Mouse (Mus musculus) adrenal gland, adult 8-10 months (tissue): Measurements from ENCODE around the gene Tsacc. TPM values are rescaled to one million over a fixed set of nuclear protein-coding genes. Genes with fewer than 3 reads are reported as not detected.
"Not testable (repeated sequence)": the region's sequence is repeated elsewhere in the genome, so short reads cannot be mapped to it uniquely, and the experiment has no call there.

Source experiments
- DNase-seq: peaks from one replicate; pipeline ENCODE4 v3.0.0; 2022
- total RNA-seq, 4 experiments: library from RNA; stranded (reverse); gene quantifications; 2 replicates each; pipeline ENCODE4 v1.2.4; 2022

Gene Tsacc
- total RNA-seq: 1 to 10 TPM; 6.2 to 9.3 (median 8.2) TPM

DNA sequence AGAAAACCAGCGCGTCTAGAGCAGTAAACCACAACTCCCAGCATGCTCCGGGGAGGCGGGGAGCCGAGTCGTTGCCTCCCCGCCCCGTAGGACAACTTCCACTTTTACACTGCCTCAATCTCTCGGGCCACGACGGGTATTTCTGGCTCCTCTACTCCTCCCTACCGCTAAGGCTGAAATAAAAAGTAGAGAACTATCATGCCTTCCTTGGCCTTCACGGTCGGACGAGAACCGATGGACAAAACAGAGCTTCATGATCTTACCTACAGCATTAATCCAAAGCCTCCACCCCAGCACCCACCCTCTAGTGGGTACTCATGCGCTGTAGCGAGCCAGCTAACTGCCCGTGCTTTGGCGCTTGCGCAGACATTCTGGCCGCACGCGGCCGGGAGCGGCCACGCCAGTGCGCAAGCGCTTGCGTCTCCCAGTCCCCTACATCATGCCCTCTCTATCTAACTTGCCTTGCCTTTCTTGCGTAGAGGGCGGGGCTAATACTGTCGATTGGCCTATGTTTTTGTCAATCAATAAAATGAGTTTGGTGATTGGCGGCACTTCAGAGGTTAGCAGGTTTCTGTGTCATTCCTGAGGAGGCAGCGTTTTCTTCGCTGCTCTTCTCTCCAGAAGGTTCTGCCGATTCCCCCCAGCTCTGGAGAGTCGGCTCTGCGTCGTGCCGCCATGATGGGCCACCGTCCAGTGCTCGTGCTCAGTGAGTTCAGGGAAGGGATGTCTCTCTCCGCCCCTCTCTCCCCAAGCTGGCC is at the start of gene Tsacc, which contains the start of gene Cct3:
Tsacc (minus strand) TSS at position 439 of the 758 bp plus-strand sequence.
Cct3 (plus strand) TSS at position 556 of the 758 bp plus-strand sequence.
- peak; percentile 95 for DNase-seq

GRCm38 (mm10) chr3:88339006-88339405 is 42.2 kb upstream of the Tsacc start:
- DNase-seq: no peak

GRCm38 (mm10) chr3:88338316-88338715 is 41.5 kb upstream of the Tsacc start:
- no peak for DNase-seq

DNA sequence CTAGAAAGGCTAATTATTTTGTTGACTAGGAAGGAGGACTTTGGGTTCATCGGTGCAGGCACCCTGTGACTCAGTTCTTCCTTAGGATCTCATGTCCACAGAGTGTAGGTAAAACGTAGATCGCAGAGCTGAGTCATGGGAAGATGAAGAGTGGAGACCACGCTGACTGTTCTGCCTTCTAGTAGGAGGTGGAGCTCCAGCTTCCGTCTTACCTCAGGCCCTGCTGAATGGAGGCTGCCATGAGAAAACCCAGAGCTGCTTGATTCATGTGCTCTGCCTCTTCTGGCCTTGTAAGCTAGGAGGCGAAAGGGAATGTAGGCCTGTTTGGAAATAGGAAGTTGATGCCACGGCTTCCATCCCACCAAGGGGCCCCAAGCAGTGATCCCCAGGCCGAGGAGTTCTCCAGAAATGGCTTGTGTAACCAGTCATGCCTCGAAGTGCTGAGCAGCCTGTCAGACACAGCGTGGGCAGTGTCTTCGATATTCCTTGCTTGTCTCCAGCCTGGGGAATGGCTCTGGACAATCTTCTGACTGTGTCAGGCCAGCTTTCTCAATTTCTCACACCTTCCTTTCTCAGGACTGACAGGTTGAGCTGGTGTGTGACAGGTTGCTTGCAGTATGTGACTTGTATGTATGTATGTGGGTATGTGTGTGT is 40.7 kb upstream of the Tsacc start:
- no peak for DNase-seq

- DNase-seq: peak; percentile 95
These were observed 39.5 kb upstream of the Tsacc start, which contains the start of the genes Tmem79 and Smg5 for GRCm38 (mm10) chr3:88336058-88337013. Gene Tmem79, minus strand, starts transcription at chr3:88336148. Gene Smg5, plus strand, starts transcription at chr3:88336260.

GRCm38 (mm10) chr3:88335436-88336053 is 38.7 kb upstream of the Tsacc start:
- DNase-seq: no peak

- no peak for DNase-seq
These were observed 38.2 kb upstream of the Tsacc start for GRCm38 (mm10) chr3:88334902-88335435.

DNA sequence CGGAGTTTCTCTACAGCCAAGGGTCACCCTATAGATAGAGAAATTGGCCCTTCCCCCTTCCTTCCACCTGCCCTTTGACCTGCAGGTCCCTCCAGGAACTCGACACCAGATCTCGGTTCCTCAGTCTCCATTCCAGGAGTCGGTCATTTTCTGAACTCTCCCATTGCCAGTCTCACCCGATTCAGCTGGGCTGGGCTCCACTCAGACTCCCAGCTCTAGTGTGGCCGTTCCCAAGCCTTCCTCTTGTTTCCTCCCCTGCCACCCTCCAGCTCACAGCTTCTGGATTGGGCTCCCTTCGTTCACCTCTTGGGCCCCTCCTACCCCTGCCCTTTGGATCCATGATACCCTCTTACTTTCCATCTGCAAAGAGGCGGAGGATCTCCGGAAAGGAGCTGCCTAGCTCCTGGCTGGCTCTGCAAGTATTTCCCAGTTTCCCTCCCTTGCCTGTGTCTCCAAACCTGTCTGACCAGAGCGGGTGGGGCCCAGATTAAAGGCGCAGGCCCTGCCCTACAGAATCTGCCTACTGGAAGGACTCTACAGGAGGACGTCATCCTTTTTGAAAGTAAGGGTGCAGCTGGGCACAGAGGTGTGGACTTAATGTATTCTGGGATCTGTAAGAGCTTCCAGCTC is 37.3 kb upstream of the Tsacc start:
- DNase-seq: no peak

DNA sequence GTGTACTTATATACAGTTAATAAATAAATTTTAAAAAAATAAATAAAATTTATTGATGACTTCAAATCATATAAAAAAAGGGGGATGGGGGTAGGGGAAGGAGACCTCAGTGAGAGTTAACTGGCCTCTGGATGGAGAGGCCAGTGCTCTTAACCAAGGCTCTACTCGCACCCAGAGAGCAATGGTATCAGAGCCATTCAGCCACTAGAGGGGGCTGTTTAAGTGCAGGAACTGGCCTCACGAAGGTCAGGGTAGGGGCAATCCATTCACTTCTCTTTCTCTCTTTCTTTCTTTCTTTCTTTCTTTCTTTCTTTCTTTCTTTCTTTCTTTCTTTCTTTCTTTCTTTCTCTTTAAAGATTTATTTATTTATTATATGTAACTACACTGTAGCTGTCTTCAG is 34.5 kb upstream of the Tsacc start:
- no peak for DNase-seq

DNA sequence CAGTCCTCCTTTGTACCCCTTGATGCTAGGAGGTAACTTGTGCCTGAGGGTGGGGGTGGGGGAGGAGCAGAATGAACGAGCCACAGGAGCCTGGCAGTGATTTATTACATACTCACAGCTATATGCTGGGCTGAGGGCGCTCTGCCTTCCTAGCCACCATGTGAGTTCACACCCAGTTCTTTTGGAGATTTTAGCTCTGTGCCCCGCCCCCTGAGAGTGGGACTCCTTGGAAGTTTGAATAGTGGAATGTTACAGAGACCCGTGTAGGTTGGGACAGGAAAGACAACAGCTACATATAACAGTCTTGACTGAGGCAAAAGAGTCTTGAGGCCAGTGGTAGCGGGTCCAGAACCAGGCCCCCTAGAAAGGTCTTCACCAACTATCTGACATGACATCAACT is 32.2 kb upstream of the Tsacc start:
- DNase-seq: no peak

GRCm38 (mm10) chr3:88324951-88325405 is 28.2 kb upstream of the Tsacc start, which contains the start of gene Glmp:
Gene Glmp, plus strand, starts transcription at chr3:88325023.
- DNase-seq: peak; percentile 39

DNA sequence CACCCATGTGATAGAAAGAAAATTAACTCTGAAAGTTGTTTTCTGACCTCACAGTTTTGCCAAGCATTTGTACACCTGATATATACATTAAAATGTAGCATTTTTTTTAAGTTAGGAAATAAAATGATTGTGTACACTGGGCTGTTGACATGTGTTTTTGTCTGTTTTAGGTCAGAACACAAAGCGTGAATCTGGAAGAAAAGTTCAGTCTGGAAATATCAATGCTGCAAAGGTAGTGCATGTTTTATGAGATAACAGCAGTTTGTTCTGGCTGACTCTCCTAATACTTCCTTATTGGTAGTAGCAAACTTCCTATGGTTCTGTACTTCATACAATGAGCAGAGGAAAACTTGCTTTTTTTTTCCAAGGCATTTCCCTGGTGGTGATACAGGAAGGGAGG is 2.4 kb upstream of the Tsacc start:
- no peak for DNase-seq

GRCm38 (mm10) chr3:88297321-88297851 is 587 bp upstream of the Tsacc start:
- no peak for DNase-seq

GRCm38 (mm10) chr3:88296110-88296560 is 664 bp downstream of the Tsacc start:
- no peak for DNase-seq

GRCm38 (mm10) chr3:88295272-88295671 is 1.5 kb downstream of the Tsacc start:
- DNase-seq: not testable (repeated sequence)

DNA sequence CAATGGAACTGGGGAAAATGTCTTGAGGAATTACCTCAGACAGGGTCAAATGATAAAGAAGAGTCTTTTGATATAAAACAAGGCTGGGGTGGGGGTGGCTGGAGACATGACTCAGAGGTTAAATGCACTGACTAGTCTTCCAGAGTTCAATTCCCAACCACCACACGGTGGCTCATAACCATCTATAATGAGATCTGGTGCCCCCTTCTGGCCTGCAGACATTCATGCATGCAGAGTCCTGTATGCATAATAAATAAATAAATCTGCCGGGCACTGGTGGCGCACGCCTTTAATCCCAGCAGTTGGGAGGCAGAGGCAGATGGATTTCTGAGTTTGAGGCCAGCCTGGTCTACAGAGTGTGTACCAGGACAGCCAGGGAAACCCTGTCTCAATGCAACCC is 4.8 kb downstream of the Tsacc start:
- peak; percentile 25 for DNase-seq

- DNase-seq: not testable (repeated sequence)
These were observed 8.6 kb downstream of the Tsacc start for GRCm38 (mm10) chr3:88288133-88288713.

DNA sequence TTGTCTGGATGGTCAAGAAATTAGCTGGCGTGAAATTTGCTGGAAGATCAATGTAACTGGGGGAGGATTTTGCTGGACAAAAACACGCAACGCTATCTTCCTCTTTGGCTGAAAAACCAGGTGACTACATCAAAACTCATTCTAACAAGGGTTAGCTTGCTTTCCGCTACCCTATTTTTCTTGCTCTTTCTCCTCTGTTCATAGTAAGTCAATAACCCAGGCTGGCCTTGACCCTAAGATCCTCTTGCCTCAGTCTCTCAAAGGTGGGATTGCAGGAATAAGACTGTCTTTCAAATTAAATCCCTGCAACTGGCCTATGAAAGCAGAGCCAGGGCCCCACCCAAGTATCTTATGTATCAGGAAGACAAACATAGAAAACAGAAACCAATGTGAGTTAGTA is 9.7 kb downstream of the Tsacc start, which contains the start of gene Gm38392:
Gm38392 (minus strand) TSS at position 101 of the 400 bp plus-strand sequence.
- no peak for DNase-seq

DNA sequence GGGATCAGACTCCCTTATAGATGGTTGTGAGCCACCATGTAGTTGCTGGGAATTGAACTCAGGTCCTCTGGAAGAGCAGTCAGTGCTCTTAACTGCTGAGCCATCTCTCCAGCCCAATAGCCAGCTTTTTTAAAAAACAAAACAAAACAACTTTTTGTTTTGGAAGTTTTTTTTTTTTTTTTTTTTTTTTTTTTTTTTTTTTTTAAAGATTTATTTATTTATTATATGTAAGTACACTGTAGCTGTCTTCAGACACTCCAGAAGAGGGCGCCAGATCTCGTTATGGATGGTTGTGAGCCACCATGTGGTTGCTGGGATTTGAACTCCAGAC is 11.3 kb downstream of the Tsacc start:
- DNase-seq: not testable (repeated sequence)

DNA sequence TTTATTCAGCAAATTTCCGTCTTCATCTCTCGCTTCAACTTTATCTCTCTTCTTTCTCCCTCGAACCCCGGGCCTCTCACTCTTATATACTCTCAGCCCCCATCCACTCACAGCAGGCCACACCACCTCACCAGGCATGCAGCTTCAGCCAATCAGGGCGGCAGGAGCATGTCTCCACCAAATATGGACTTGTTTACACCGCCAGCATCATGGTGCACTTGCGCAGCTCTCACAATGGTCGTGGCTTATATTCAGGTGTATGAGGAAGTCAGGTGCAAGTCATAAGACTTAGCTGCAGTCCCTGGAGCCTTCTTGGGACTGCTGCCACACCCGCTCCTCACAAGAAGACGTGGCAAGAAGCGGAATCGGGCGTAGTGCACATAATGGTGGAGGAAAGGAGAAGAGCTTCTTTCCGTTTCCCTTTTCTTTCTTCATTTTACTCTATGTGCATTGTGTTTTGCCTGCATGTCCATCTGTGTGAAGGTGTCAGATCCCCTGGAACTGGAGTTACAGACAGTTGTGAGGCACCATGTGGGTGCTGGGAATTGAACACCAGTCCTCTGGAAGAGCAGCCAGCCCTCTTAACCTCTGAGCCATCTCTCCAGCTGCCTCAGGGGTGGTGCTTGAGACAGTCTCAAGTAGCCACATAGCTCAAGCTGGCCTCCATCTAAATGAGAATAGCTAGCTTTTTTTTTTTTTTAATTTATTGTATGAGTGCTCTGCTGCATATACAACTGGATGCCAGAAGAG is 11.8 kb downstream of the Tsacc start:
- not testable (repeated sequence) for DNase-seq
